Mouse (Mus musculus) adrenal gland, postnatal 4 days (tissue): ENCODE data around the gene Ank3. TPM values are rescaled to one million over a fixed set of nuclear protein-coding genes. Genes with fewer than 3 reads are reported as not detected.

Source experiments
- DNase-seq, 2 experiments: peaks; one replicate each; pipeline ENCODE4 v3.0.0; 2021 to 2022; ENCODE audit warnings: low spot score in 2 of 2, mixed read lengths in 2 of 2
- total RNA-seq, 2 experiments: library from RNA; stranded (reverse); gene quantifications; 2 replicates each; pipeline ENCODE4 v1.2.3; 2021

Ank3 gene
- total RNA-seq, 2 experiments from 2014 or later: 37.4 to 54.2 TPM

DNA sequence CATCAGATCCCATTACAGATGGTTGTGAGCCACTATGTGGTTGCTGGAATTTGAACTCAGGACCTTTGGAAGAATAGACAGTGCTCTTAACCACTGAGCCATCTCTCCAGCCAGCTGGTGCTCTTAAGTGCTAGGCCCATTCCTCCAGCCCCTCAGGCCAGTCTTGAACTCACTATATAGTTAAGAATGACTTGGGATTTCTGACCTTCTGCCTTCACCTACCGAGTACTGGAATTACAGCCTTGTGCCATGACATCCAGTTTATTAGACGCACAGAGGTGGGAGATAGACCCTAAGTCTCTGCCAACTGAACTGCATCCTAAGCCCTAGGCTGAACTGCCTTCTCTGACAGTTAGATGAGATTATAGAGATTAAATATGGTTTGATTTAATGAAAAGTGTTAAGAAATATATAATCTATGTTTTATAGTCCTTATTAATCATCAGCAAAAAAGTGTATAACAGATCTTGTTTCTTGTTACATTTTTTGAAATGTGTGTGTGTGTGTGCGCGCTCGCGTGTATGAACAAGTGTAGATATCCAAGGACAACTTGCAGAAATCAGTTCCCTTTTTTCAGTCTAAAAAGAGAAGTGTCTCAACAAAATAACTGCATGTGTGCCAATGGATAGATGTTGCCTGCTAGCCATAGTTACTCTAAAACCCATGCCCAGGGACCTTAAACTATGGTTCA lies 520.0 kb downstream of the Ank3 start:
- no peak for DNase-seq

DNA sequence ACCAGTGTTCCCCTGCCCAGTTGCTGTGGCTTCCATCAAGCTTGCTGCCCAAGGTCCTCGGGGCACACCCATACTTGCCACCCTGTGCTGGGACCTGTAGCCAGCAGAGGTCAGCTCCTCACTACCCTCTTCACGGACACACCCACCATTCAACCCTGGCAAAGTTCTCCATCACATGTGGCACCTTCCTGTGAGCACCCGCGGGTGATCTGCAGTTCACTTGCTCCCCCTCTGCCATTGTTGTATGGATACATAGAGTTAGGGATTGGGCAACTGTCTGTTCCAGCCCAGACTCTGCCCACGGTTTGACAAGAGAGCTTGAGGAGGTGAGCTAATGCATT lies 520.5 kb downstream of the Ank3 start:
- no peak for DNase-seq

- DNase-seq: no peak
These were observed 521.2 kb downstream of the Ank3 start for GRCm38 (mm10) chr10:69919746-69920145.

- DNase-seq: no peak
These were observed 523.5 kb downstream of the Ank3 start for GRCm38 (mm10) chr10:69922076-69922475.

- no peak for DNase-seq
These were observed 525.2 kb downstream of the Ank3 start for GRCm38 (mm10) chr10:69923801-69924200.

GRCm38 (mm10) chr10:69924321-69924720 lies 525.7 kb downstream of the Ank3 start:
- no peak for DNase-seq

DNA sequence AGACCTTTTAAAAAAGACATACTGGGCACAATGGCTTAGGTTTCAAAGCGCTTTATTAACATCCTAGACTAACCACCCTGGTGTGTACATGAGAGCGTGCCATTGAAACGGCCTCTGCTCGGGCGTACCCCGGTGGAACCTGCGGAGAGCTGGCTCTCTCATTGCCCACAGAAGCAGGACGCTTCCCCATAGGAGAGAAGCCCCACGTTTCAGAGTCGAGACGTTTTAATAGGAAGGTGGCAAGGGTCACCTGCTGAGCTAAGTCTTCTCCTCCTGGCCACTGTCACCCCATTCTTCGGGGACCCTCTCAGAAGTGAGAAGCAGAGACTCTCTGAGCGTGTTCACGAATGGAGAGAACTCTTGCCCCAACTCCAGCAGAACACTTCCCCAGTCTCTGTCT lies 526.3 kb downstream of the Ank3 start:
- DNase-seq: no peak

GRCm38 (mm10) chr10:69925285-69926157 lies 526.9 kb downstream of the Ank3 start:
- no peak for DNase-seq

DNA sequence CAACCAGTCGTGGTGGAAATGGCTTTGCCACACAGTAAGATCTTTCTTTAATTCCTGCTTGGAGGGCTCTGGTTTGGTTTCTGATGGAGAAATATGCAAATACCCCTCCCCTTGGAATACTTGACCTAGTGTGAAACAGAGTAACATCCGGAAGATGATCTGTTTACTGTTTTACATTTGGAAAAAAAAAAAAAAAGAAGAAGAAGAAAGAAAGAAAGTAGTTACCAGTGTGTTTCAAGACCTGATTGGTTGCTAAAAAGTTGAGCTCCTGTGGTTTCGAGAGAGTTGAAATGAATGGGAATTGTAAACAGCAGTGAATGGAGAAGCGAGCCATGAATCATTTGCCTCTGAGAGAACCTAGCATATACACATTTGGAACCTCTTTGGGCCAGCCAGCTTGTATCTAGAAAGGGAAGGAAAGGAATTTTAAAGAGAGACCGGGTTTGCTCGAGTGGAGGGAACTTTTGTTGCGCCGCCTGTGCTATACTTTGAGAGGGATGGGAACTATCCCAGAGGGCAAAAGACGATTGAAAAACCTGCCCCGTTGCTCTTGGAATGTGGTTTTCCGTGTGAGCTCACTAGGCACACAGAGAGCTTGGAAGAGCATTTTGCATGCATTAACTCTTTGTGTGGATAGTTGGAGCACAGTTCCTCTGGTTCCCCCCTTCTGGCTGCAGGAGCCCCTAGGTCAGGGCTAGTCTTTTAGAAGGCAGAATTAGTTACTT lies 527.7 kb downstream of the Ank3 start:
- DNase-seq: no peak

GRCm38 (mm10) chr10:69927012-69927411 lies 528.4 kb downstream of the Ank3 start:
- DNase-seq: no peak

DNA sequence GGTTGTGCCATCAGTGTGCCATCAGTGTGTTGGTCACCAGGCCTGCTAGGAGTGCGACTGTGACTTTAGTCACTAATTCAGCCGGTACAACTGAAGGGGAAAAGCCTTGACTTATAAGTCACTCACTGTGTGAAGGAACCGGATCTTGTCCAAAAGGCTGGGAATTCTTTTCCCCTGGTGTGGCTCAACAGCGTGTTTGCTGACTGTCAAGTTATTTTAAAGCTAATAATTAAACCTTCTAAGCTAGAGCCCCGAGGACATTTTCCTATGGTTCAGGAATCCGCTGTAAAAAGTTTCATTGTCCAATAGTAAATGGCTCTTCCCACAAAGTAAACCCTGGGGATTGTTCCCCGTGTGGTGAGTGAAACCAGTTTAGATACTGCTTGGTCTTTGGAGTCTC lies 529.8 kb downstream of the Ank3 start:
- DNase-seq: no peak

DNA sequence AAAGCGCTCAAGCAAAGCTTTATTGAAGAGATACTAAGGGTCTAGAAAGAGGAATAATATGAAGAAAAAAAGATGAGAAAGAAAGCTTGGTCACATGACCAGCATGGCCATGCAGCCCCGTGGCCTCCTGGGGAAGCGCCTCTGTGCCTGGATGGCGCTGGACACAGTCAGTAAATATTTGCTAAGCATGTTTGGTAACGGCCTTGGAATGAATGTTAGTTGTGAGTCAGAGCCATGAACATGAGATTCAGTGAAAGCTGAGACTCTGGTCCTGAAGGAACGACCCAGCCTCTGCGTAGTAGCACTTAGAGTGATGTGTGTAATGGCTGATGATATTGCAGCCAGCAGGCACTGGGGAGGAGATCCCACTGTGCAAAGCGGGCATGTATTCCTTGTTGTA lies 531.9 kb downstream of the Ank3 start:
- no peak for DNase-seq

DNA sequence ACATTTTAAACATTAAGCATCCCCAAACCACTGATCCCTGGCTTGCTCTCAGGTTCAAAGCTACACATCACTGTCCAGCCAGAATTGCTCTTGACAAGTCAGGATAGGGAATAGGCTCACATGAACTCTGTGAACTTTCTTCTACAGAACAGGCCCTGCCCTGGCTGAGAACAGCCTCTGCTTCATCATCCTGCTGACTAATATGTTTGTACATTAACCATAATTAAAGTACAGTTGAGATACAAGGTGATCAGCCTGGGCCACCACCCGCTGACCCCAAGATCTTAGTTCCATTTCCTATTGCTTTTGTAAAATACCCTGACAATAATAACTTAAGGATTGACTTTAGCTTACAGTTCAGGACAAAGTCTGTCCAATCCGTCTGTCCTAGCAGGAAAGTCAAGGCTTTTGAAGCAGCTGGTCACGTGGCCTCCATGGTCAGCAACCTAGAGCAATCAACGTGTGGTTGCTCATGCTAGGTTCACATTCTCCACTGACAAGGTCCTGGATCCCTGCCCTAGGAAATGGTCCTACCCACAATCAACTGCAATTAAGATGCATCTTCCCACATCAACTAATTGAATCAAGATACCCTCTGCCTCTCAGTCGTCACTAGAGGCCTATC lies 538.0 kb downstream of the Ank3 start:
- DNase-seq: no peak

GRCm38 (mm10) chr10:69937291-69937921 lies 538.8 kb downstream of the Ank3 start:
- DNase-seq: no peak

- no peak for DNase-seq
These were observed 540.6 kb downstream of the Ank3 start for GRCm38 (mm10) chr10:69939144-69939543.

- DNase-seq: no peak
These were observed 541.4 kb downstream of the Ank3 start for GRCm38 (mm10) chr10:69939966-69940365.

GRCm38 (mm10) chr10:69941001-69941400 lies 542.4 kb downstream of the Ank3 start:
- DNase-seq: no peak

- DNase-seq: no peak
These were observed 546.3 kb downstream of the Ank3 start for GRCm38 (mm10) chr10:69944845-69945244.

GRCm38 (mm10) chr10:69945870-69946269 lies 547.3 kb downstream of the Ank3 start:
- DNase-seq: no peak

DNA sequence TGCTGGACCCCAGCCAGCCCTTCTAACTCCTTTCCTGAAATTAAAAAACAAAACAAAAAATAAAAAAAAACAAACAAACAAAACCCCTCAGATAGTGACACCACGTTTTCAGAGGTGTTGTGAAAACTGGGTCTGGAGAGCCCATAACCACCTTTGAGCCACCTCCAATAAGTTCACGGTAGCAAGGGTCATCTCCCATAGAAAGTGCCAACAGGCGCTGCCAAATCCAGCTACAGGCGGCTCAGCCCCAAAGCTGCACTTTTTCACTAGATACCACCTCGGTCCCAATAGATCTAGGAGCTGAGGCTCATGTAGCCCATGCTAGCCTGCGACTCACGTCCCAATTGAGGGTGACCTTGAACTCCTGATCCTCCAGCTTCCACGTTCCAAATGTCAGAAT lies 547.7 kb downstream of the Ank3 start:
- DNase-seq: no peak

GRCm38 (mm10) chr10:69947093-69947492 lies 548.5 kb downstream of the Ank3 start:
- DNase-seq: no peak
